Mouse (Mus musculus) adrenal gland, postnatal 14 days (tissue): Measurements from ENCODE around the gene Irgm1. TPM values are rescaled to one million over a fixed set of nuclear protein-coding genes. Genes with fewer than 3 reads are reported as not detected.

Source experiments
- total RNA-seq: library from RNA; stranded (reverse); gene quantifications from 2 replicates; pipeline ENCODE4 v1.2.3, GENCODE M21; 2021

The Irgm1 gene
- total RNA-seq, 1 experiment from 2014 or later: 15.2 TPM

Other genes starting within 250 kb of the Irgm1 start
- 735 and 919 TPM in 2 replicates for gene Rack1, start 71.4 kb downstream of the Irgm1 start, total RNA-seq
- gene Trim41, start 54.3 kb downstream of the Irgm1 start, total RNA-seq: 34.6 and 40.5 TPM in 2 replicates
- 6.1 and 8.5 TPM in 2 replicates for gene Trim7, start 45.5 kb downstream of the Irgm1 start, total RNA-seq
- gene Gm12184, start 45.0 kb downstream of the Irgm1 start, total RNA-seq: 2.3 and 3.5 TPM in 2 replicates
- 0.96 and 1.8 TPM in 2 replicates for gene Gm5431, start 30.5 kb upstream of the Irgm1 start, total RNA-seq
- gene Psme2b, start 74.5 kb upstream of the Irgm1 start, total RNA-seq: 4.8 and 5.9 TPM in 2 replicates
- gene Olfr56, start 107.2 kb upstream of the Irgm1 start, total RNA-seq: not detected in 2 replicates
- 2.3 and 6.9 TPM in 2 replicates for gene 9930111J21Rik1, start 107.7 kb upstream of the Irgm1 start, total RNA-seq
- 2.7 and 3.4 TPM in 2 replicates for gene Gm12185, start 120.5 kb upstream of the Irgm1 start, total RNA-seq
- gene Tgtp1, start 122.5 kb upstream of the Irgm1 start, total RNA-seq: 2.8 and 3.6 TPM in 2 replicates
- 3.4 and 9.1 TPM in 2 replicates for gene 9930111J21Rik2, start 179.6 kb upstream of the Irgm1 start, total RNA-seq
- gene Tgtp2, start 192.5 kb upstream of the Irgm1 start, total RNA-seq: 0.44 and 3.5 TPM in 2 replicates
- gene Ifi47, start 204.9 kb upstream of the Irgm1 start, total RNA-seq: 5.1 and 8.9 TPM in 2 replicates
- 0.53 and 0.67 TPM in 2 replicates for gene Olfr1396, start 243.2 kb upstream of the Irgm1 start, total RNA-seq